ENCODE assay signal across 20 mouse cellular contexts in genomic region chr11:118393991-118394390, GRCm38 (mm10). TPM values are rescaled to one million over a fixed set of nuclear protein-coding genes. Genes with fewer than 3 reads are reported as not detected.
DNase-seq lines count a peak whose midpoint lies in the region; TF ChIP-seq lines count a peak whose summit lies in the region.
"Had no signal": no experiment of that assay in that cellular context is flagged by ENCODE, and none has a peak within 500 bp of the region (broad histone marks: within the 10 kb centered on the region; RNA-seq: fewer than 3 reads in every experiment).

No protein-coding gene starts in this region.

- DNase-seq in cerebellum, adult 2 months, result peak; percentile 63 to 69
- DNase-seq in cerebellum, adult 8-10 months, result no peak
- peak; percentile 2 for DNase-seq in ovary, postnatal 36 days (ENCODE audit: low spot score)
- no peak for DNase-seq in ovary, postnatal 10 days (ENCODE audit: low spot score)
- peak; percentile 49 for DNase-seq in cerebellum, adult 9-11 months
- peak; percentile 65 to 77 for DNase-seq in cerebellum, postnatal 25 days
- no peak for DNase-seq in lung, postnatal 14 days
- DNase-seq: embryo, embryonic 11 days; heart, adult 18-20 months; heart, postnatal 10 days; heart, postnatal 4 days had no signal

- no peak for TF ChIP-seq CTCF in cerebellum, adult 2 months (IDR thresholded peaks at IDR 0.05; ENCODE audit: borderline replicate concordance, insufficient read depth, low read depth, low read length)

- 25% methylated on average over 5 of the region's 5 CpGs for WGBS in cerebellum, adult 2 months

- H3K4me1 ChIP-seq in cerebellum, adult 2 months (ENCODE audit: control insufficient read depth, insufficient read depth, low read length), result peaks cover 18% of the 10 kb centered on the region
- H3K4me1 ChIP-seq: embryonic facial prominence, embryonic 15.5 days; hindbrain, embryonic 12.5 days had no signal

- H3K4me3 ChIP-seq in cerebellum, adult 2 months (replicated peaks; ENCODE audit: insufficient read depth, low read depth, low read length), result no peak overlapping the region
- H3K4me3 ChIP-seq: embryonic facial prominence, embryonic 15.5 days; erythroblast, embryonic 14.5 days; forebrain, embryonic 10.5 days; heart, embryonic 10.5 days; hindbrain, embryonic 12.5 days had no signal

- H3K27me3 ChIP-seq in cerebellum, adult 2 months (ENCODE audit: control insufficient read depth, insufficient read depth, low read length), result no peaks in the 10 kb centered on the region
- H3K27me3 ChIP-seq: CH12.LX; embryonic facial prominence, embryonic 15.5 days; hindbrain, embryonic 12.5 days; Patski had no signal

- TF ChIP-seq POLR2A in cerebellum, adult 2 months (IDR thresholded peaks at IDR 0.05; ENCODE audit: borderline replicate concordance, insufficient read depth, low read length), result no peak

- no peak overlapping the region for H3K27ac ChIP-seq in cerebellum, adult 2 months (ENCODE audit: insufficient read depth, low read length)
- H3K27ac ChIP-seq: embryonic facial prominence, embryonic 15.5 days; heart, embryonic 10.5 days; hindbrain, embryonic 12.5 days had no signal

RNA-seq across cellular contexts. Expression of gene Lgals3bp, which starts 7.9 kb away (rescaled TPM):
- 23.6 and 24.9 TPM in 2 replicates for polyA plus RNA-seq in cerebellum, adult 2 months (2012; rRNA removed)

RNA-seq across cellular contexts. Expression of gene Cant1, which starts 24.9 kb away (rescaled TPM):
- polyA plus RNA-seq in cerebellum, adult 2 months (2012; rRNA removed), result 41.8 and 42.6 TPM in 2 replicates

RNA-seq across cellular contexts. Expression of gene C1qtnf1, which starts 34.0 kb away (rescaled TPM):
- 1.5 and 1.7 TPM in 2 replicates for polyA plus RNA-seq in cerebellum, adult 2 months (2012; rRNA removed)
- polyA plus RNA-seq: activated CD4-positive, CD25-positive, alpha-beta regulatory T cell, adult 4 months; erythroblast, embryonic 14.5 days; inflammation-experienced regulatory T-cells, adult 6 months had no signal

RNA-seq across cellular contexts. Expression of gene Timp2, which starts 38.5 kb away (rescaled TPM):
- polyA plus RNA-seq in cerebellum, adult 2 months (2012; rRNA removed), result 119 and 137 TPM in 2 replicates

RNA-seq across cellular contexts. Expression of gene Cep295nl, which starts 51.7 kb away (rescaled TPM):
- 0.21 and 0.49 TPM in 2 replicates for polyA plus RNA-seq in cerebellum, adult 2 months (2012; rRNA removed)
- polyA plus RNA-seq: erythroblast, embryonic 14.5 days had no signal

Comparison
In these comparisons a context has a peak if more than half of its experiments do, and no peak if none do; other contexts are left out.
1. DNase-seq: peak in cerebellum, adult 2 months (2 of 2), ovary, postnatal 36 days (single experiment), cerebellum, adult 9-11 months (single experiment) and cerebellum, postnatal 25 days (2 of 2); none in cerebellum, adult 8-10 months (single experiment), ovary, postnatal 10 days (single experiment) and lung, postnatal 14 days (single experiment).